Comparison of ENCODE assay signal across 32 mouse cellular contexts in genomic region chr7:81122808-81123207, GRCm38 (mm10). TPM values are rescaled to one million over a fixed set of nuclear protein-coding genes. Genes with fewer than 3 reads are reported as not detected.
DNase-seq lines count a peak whose midpoint lies in the region; ATAC-seq and TF ChIP-seq lines count a peak whose summit lies in the region.
"Had no signal": no experiment of that assay in that cellular context is flagged by ENCODE, and none has a peak within 500 bp of the region (broad histone marks: within the 10 kb centered on the region; RNA-seq: fewer than 3 reads in every experiment).

No protein-coding gene starts in this region.

- no peak for TF ChIP-seq EP300 in CH12.LX (IDR thresholded peaks at IDR 0.05; ENCODE audit: low read length)

- H3K36me3 ChIP-seq in liver, embryonic 12.5 days, result no peaks in the 10 kb centered on the region
- H3K36me3 ChIP-seq in liver, embryonic 11.5 days (ENCODE audit: control insufficient read depth, insufficient read depth, low read length), result no peaks in the 10 kb centered on the region
- H3K36me3 ChIP-seq in CH12.LX (replicated peaks in 1 of 2; ENCODE audit: control insufficient read depth in 1 of 2, insufficient read depth in 1 of 2, low read length in 1 of 2), result no peaks in the 10 kb centered on the region
- no peaks in the 10 kb centered on the region for H3K36me3 ChIP-seq in small intestine, adult 2 months (ENCODE audit: control insufficient read depth, insufficient read depth, low read length)
- H3K36me3 ChIP-seq: embryonic facial prominence, embryonic 12.5 days; hindbrain, embryonic 13.5 days; limb, embryonic 13.5 days; neural tube, embryonic 15.5 days; stomach, embryonic 15.5 days had no signal

- 40% methylated on average over 2 of the region's 2 CpGs for WGBS in liver, embryonic 12.5 days (ENCODE audit: insufficient replicate concordance)
- 48% methylated on average over 2 of the region's 2 CpGs for WGBS in liver, embryonic 11.5 days
- 67% methylated on average over 2 of the region's 2 CpGs for WGBS in small intestine, adult 2 months

- in situ Hi-C loops in CH12.LX (cut with MboI; ENCODE audit: low pct_ligation_motif_present, low pct_unique_long_range_greater_than_20kb, low sequenced_read_pairs), result no loop called here

- 0 out of 2 replicates have a peak overlapping the region, but pooled peaks have one; percentile 53 for H3K27ac ChIP-seq in liver, embryonic 12.5 days
- H3K27ac ChIP-seq in liver, embryonic 11.5 days (ENCODE audit: low read depth, low read length), result no peak overlapping the region
- no peak overlapping the region for H3K27ac ChIP-seq in CH12.LX (ENCODE audit: insufficient read depth, low read depth)
- peak overlapping the region; percentile 78 for H3K27ac ChIP-seq in small intestine, adult 2 months (ENCODE audit: insufficient read depth, low read depth, low read length)
- H3K27ac ChIP-seq: embryonic facial prominence, embryonic 12.5 days; gastrocnemius, adult 2 months; hindbrain, embryonic 13.5 days; neural tube, embryonic 15.5 days; stomach, embryonic 15.5 days had no signal

- no peak for DNase-seq in liver, embryonic 11.5 days (ENCODE audit: low spot score)
- DNase-seq in CH12.LX (ENCODE audit: extremely low read depth), result no peak
- DNase-seq in induced T-regulatory cell, adult 2 months (ENCODE audit: low read depth), result peak; percentile 37
- no peak for DNase-seq in layer of hippocampus, postnatal 10 days (ENCODE audit: low spot score in 2 of 2)
- DNase-seq in gastrocnemius, postnatal 36 days, result no peak
- DNase-seq: adrenal gland, adult 8-10 months; cerebellum, adult 8-10 months; cerebellum, postnatal 25 days; embryo, embryonic 11 days; gastrocnemius, adult 2 months; heart, postnatal 36 days; kidney, postnatal 14 days; layer of hippocampus, adult 9-11 months; lung, adult 18-20 months; lung, postnatal 4 days; right cerebral cortex, postnatal 14 days; thymus, postnatal 25 days had no signal

- 0 out of 2 replicates have a peak overlapping the region, but pooled peaks have one; percentile 61 for H3K4me2 ChIP-seq in liver, embryonic 12.5 days
- H3K4me2 ChIP-seq in liver, embryonic 11.5 days, result no peak overlapping the region
- no peak overlapping the region for H3K4me2 ChIP-seq in CH12.LX (ENCODE audit: insufficient read depth, low read depth, poor library complexity, severe bottlenecking)
- H3K4me2 ChIP-seq: embryonic facial prominence, embryonic 12.5 days; hindbrain, embryonic 13.5 days; limb, embryonic 13.5 days; neural tube, embryonic 15.5 days; stomach, embryonic 15.5 days had no signal

- no peak for TF ChIP-seq CTCF in CH12.LX (conservative IDR thresholded peaks at IDR 0.05 in 1 of 2, IDR thresholded peaks at IDR 0.05 in 1 of 2; ENCODE audit: low read depth in 2 of 2, low read length in 2 of 2)
- TF ChIP-seq CTCF in small intestine, adult 2 months (IDR thresholded peaks at IDR 0.05; ENCODE audit: extremely low read depth, insufficient read length, insufficient replicate concordance, low read depth, low read length), result no peak

- peaks cover 5% of the 10 kb centered on the region; the same call in 1 of the 2 replicates for H3K27me3 ChIP-seq in liver, embryonic 12.5 days (replicated peaks)
- H3K27me3 ChIP-seq in liver, embryonic 11.5 days (replicated peaks; ENCODE audit: control insufficient read depth, insufficient read depth, low read length), result no peaks in the 10 kb centered on the region
- no peaks in the 10 kb centered on the region for H3K27me3 ChIP-seq in CH12.LX (replicated peaks)
- no peaks in the 10 kb centered on the region for H3K27me3 ChIP-seq in small intestine, adult 2 months (ENCODE audit: control insufficient read depth, insufficient read depth, low read length)
- H3K27me3 ChIP-seq: embryonic facial prominence, embryonic 12.5 days; hindbrain, embryonic 13.5 days; limb, embryonic 13.5 days; neural tube, embryonic 15.5 days; stomach, embryonic 15.5 days had no signal

- no peak overlapping the region for H3K9ac ChIP-seq in liver, embryonic 12.5 days
- H3K9ac ChIP-seq in liver, embryonic 11.5 days (ENCODE audit: low read depth, low read length), result no peak overlapping the region
- H3K9ac ChIP-seq in CH12.LX (ENCODE audit: insufficient read depth, low read depth), result no peak overlapping the region
- H3K9ac ChIP-seq: embryonic facial prominence, embryonic 12.5 days; hindbrain, embryonic 13.5 days; limb, embryonic 13.5 days; neural tube, embryonic 15.5 days; stomach, embryonic 15.5 days had no signal

- H3K4me1 ChIP-seq in liver, embryonic 12.5 days, result peaks cover 37% of the 10 kb centered on the region
- peaks cover 21% of the 10 kb centered on the region for H3K4me1 ChIP-seq in liver, embryonic 11.5 days (replicated peaks; ENCODE audit: control insufficient read depth, insufficient read depth, low read length)
- peaks cover 0 to 8% of the 10 kb centered on the region in 2 experiments; a peak in 2 of 4 replicates for H3K4me1 ChIP-seq in CH12.LX (ENCODE audit: control insufficient read depth in 1 of 2, insufficient read depth in 2 of 2)
- peaks cover 23% of the 10 kb centered on the region; the same call in 1 of the 2 replicates for H3K4me1 ChIP-seq in small intestine, adult 2 months (ENCODE audit: control insufficient read depth, insufficient read depth, insufficient read length, low read length)
- H3K4me1 ChIP-seq: stomach, embryonic 15.5 days had no signal

- H3K79me2 ChIP-seq in CH12.LX (replicated peaks; ENCODE audit: control insufficient read depth, extremely low read depth, insufficient read depth, poor library complexity, severe bottlenecking), result no peaks in the 10 kb centered on the region

- no peak for TF ChIP-seq RAD21 in CH12.LX (IDR thresholded peaks at IDR 0.05; ENCODE audit: low read depth, low read length)

- no peak for ATAC-seq in liver, embryonic 12.5 days
- no peak for ATAC-seq in liver, embryonic 11.5 days (replicated peaks; ENCODE audit: low FRiP score)
- ATAC-seq: activated CD4-positive, CD25-positive, alpha-beta regulatory T cell, adult 4 months; forebrain, embryonic 16.5 days; intestine, postnatal 0 days; lung, postnatal 0 days had no signal

- intact Hi-C loops in gastrocnemius, postnatal 36 days (cut with DNase I), result no loop called here

- H3K9me3 ChIP-seq in liver, embryonic 12.5 days (replicated peaks), result no peaks in the 10 kb centered on the region
- H3K9me3 ChIP-seq in liver, embryonic 11.5 days (ENCODE audit: control insufficient read depth, low read length), result no peaks in the 10 kb centered on the region
- no peaks in the 10 kb centered on the region for H3K9me3 ChIP-seq in CH12.LX (replicated peaks; ENCODE audit: low read length)
- H3K9me3 ChIP-seq: embryonic facial prominence, embryonic 12.5 days; hindbrain, embryonic 13.5 days; limb, embryonic 13.5 days; neural tube, embryonic 15.5 days; stomach, embryonic 15.5 days had no signal

- H3K4me3 ChIP-seq in liver, embryonic 12.5 days, result no peak overlapping the region
- H3K4me3 ChIP-seq in liver, embryonic 11.5 days (ENCODE audit: low read depth, low read length), result no peak overlapping the region
- no peak overlapping the region for H3K4me3 ChIP-seq in CH12.LX (replicated peaks in 1 of 3; ENCODE audit: low read depth in 2 of 3, low read length in 2 of 3, poor library complexity in 1 of 3)
- H3K4me3 ChIP-seq in small intestine, adult 2 months (ENCODE audit: low read depth, low read length), result no peak overlapping the region
- H3K4me3 ChIP-seq: embryonic facial prominence, embryonic 12.5 days; gastrocnemius, adult 2 months; hindbrain, embryonic 13.5 days; limb, embryonic 13.5 days; megakaryocyte, embryonic 14.5 days; neural tube, embryonic 15.5 days; stomach, embryonic 15.5 days had no signal

- dilution Hi-C loops in CH12.LX (cut with MboI; ENCODE audit: extremely low pct_ligation_motif_present, extremely low pct_unique_long_range_greater_than_20kb, low sequenced_read_pairs), result no loop called here

- no peak for TF ChIP-seq POLR2A in CH12.LX (IDR thresholded peaks at IDR 0.05; ENCODE audit: low read depth, low read length)
- no peak for TF ChIP-seq POLR2A in small intestine, adult 2 months (IDR thresholded peaks at IDR 0.05; ENCODE audit: low read depth, low read length)

TF ChIP-seq in CH12.LX, 34 proteins besides CTCF, POLR2A, EP300 and RAD21:
- no peak for TF ChIP-seq USF1 (IDR thresholded peaks at IDR 0.05; ENCODE audit: low read depth, low read length)
- TF ChIP-seq ZNF384 (IDR thresholded peaks at IDR 0.05; ENCODE audit: low read depth, low read length), result peak; percentile 56

RNA-seq across cellular contexts. Expression of gene Slc28a1, which starts 8.2 kb away (rescaled TPM):
- polyA plus RNA-seq in liver, embryonic 12.5 days (2016; fragmentation: Nextera tagmentation; extraction: Ambion mirVana), result 0.49 and 0.51 TPM in 2 replicates
- polyA plus RNA-seq in liver, embryonic 11.5 days (2014; fragmentation: Nextera tagmentation; extraction: Ambion mirVana), result 0.58 and 0.67 TPM in 2 replicates
- total RNA-seq in CH12.LX (2012; rRNA removed) (0.04 TPM in 1 of 2 replicates, not detected in the other), CH12.LX (2014; rRNA removed) (not detected in 2 replicates)
- 0.13 and 0.22 TPM in 2 replicates for polyA plus RNA-seq in CH12.LX (2012; ENCODE audit: insufficient read length, low read depth)
- 40.5 and 94.4 TPM in 2 replicates for polyA plus RNA-seq in small intestine, adult 2 months (2012; rRNA removed)
- not detected for total RNA-seq in layer of hippocampus, postnatal 10 days (2021)
- total RNA-seq in gastrocnemius, postnatal 36 days (2021), result under 1 TPM; 0.20 to 0.36 TPM
- total RNA-seq: adrenal gland, adult 8-10 months; monocyte, adult 5-6 weeks had no signal
- polyA plus RNA-seq: activated CD4-positive, CD25-positive, alpha-beta regulatory T cell, adult 4 months; embryonic facial prominence, embryonic 12.5 days; forebrain, embryonic 11.5 days; forebrain, embryonic 16.5 days; hindbrain, embryonic 13.5 days; midbrain, embryonic 14.5 days had no signal

Comparison
In these comparisons a context has a peak if more than half of its experiments do, and no peak if none do; other contexts are left out.
1. H3K27ac ChIP-seq: peak in liver, embryonic 12.5 days (single experiment) and small intestine, adult 2 months (single experiment); none in liver, embryonic 11.5 days (single experiment) and CH12.LX (single experiment).
2. RNA of gene Slc28a1, which starts 8.2 kb away (polyA plus RNA-seq): 40.5 to 94.4 TPM in small intestine, adult 2 months; 0.58 to 0.67 TPM in liver, embryonic 11.5 days, 0.49 to 0.51 TPM in liver, embryonic 12.5 days and 0.13 to 0.22 TPM in CH12.LX; every median in the first group is over 10 times any median in the second.